Mouse (Mus musculus) lung, postnatal 0 days (tissue): ENCODE measurements at regions not wholly inside any gene's neighbourhood (a gene's known extent, or its start where the extent isn't known, plus 50 kb on each side); places are given as distances from the start of the nearest gene placed in this dataset.

Experiments
- ATAC-seq: fragments of 200-750 bp; cut with Nextera tagmentation; 2 replicates; pipeline ENCODE4 v1.8.0; 2017; ENCODE audit warnings: moderate library complexity
- DNase-seq: peaks from one replicate; pipeline ENCODE4 v3.0.0-alpha.2; 2016; ENCODE audit warnings: low spot score
- H3K27ac ChIP-seq: fragments of 300-500 bp; sonication (generic); 2 replicates; pipeline ENCODE4 v1.5.1; 2014; ENCODE audit warnings: antibody characterized with exemption, mild to moderate bottlenecking, low read length, mixed read lengths
- H3K27me3 ChIP-seq: fragments of 300-500 bp; sonication (generic); replicated peaks from 2 replicates; pipeline ENCODE4 v1.6.1; 2014; ENCODE audit warnings: low read length, mixed read lengths; ENCODE audit not compliant: insufficient read depth
- H3K36me3 ChIP-seq: fragments of 300-500 bp; sonication (generic); 2 replicates; pipeline ENCODE4 v1.6.1; 2014; ENCODE audit warnings: low read length, mixed read lengths; ENCODE audit not compliant: insufficient read depth
- H3K4me1 ChIP-seq: fragments of 300-500 bp; sonication (generic); 2 replicates; pipeline ENCODE4 v1.6.1; 2014; ENCODE audit warnings: antibody characterized with exemption, low read depth, low read length, mixed read lengths; ENCODE audit not compliant: insufficient read depth
- H3K4me2 ChIP-seq: fragments of 300-500 bp; sonication (generic); replicated peaks from 2 replicates; pipeline ENCODE4 v1.6.1; 2014; ENCODE audit warnings: low read depth, mild to moderate bottlenecking, low read length, moderate library complexity, mixed read lengths
- H3K4me3 ChIP-seq: fragments of 300-500 bp; sonication (generic); 2 replicates; pipeline ENCODE4 v1.5.1; 2014; ENCODE audit warnings: low read depth, low read length
- H3K9ac ChIP-seq: fragments of 300-500 bp; sonication (generic); replicated peaks from 2 replicates; pipeline ENCODE4 v1.6.1; 2014; ENCODE audit warnings: low read depth, mild to moderate bottlenecking
- H3K9me3 ChIP-seq: fragments of 300-500 bp; sonication (generic); 2 replicates; pipeline ENCODE4 v1.6.1; 2016; ENCODE audit warnings: low read length, mixed read lengths
- CTCF ChIP-seq: IDR thresholded peaks from 2 replicates; pipeline ENCODE4 v1.5.1; 2016; ENCODE audit warnings: antibody characterized with exemption, mild to moderate bottlenecking
- EP300 ChIP-seq: IDR thresholded peaks from 2 replicates; pipeline ENCODE4 v1.6.1; 2016; ENCODE audit warnings: antibody characterized with exemption, mild to moderate bottlenecking, control low read depth
- WGBS: fragments of 180-500 bp; shearing (Covaris S2); extraction: QIAGEN DNeasy Blood & Tissue Kit; methylation state at CpG from one replicate; pipeline ENCODE4 v1.1.7; 2014; 5-methylcytosine and 5-hydroxymethylcytosine counted together

- H3K4me3 ChIP-seq, result no peak overlapping the region
- no peak overlapping the region for H3K4me2 ChIP-seq
- no peak overlapping the region for H3K27ac ChIP-seq
- no peaks in the 10 kb centered on the region for H3K4me1 ChIP-seq
- no peaks in the 10 kb centered on the region for H3K36me3 ChIP-seq
- TF ChIP-seq EP300 (no peak), CTCF (no peak)
- no peak for DNase-seq
- no peak overlapping the region for H3K9ac ChIP-seq
- ATAC-seq, result no peak
- no peaks in the 10 kb centered on the region for H3K27me3 ChIP-seq
- no peaks in the 10 kb centered on the region for H3K9me3 ChIP-seq
- WGBS, result 64% methylated on average over 2 of the region's 2 CpGs
Measured at GRCm38 (mm10) chr4:9781318-9781717, 1093.0 kb upstream of the 2610301B20Rik start.

- no peak overlapping the region for H3K9ac ChIP-seq
- TF ChIP-seq EP300 (no peak), CTCF (no peak)
- ATAC-seq (no peak), DNase-seq (no peak)
- H3K36me3 ChIP-seq, result no peaks in the 10 kb centered on the region
- H3K9me3 ChIP-seq, result no peaks in the 10 kb centered on the region
- no peak overlapping the region for H3K27ac ChIP-seq
- 61% methylated on average over 5 of the region's 5 CpGs for WGBS
- no peaks in the 10 kb centered on the region for H3K27me3 ChIP-seq
- no peak overlapping the region for H3K4me2 ChIP-seq
- no peak overlapping the region for H3K4me3 ChIP-seq
- H3K4me1 ChIP-seq, result no peaks in the 10 kb centered on the region
Measured at GRCm38 (mm10) chr4:9787795-9788365, 1086.4 kb upstream of the 2610301B20Rik start.

- DNase-seq, result no peak
- TF ChIP-seq CTCF, result no peak
- TF ChIP-seq EP300, result no peak
- Histone ChIP-seq H3K4me1 (no peaks in the 10 kb centered on the region), H3K27ac (no peak overlapping the region), H3K4me2 (no peak overlapping the region), H3K9me3 (no peaks in the 10 kb centered on the region), H3K27me3 (no peaks in the 10 kb centered on the region), H3K36me3 (no peaks in the 10 kb centered on the region), H3K9ac (no peak overlapping the region), H3K4me3 (no peak overlapping the region)
- 78% methylated on average over 8 of the region's 8 CpGs for whole genome bisulfite sequencing
- ATAC-seq, result no peak
Measured at GRCm38 (mm10) chr4:9790478-9790877, 1083.8 kb upstream of the 2610301B20Rik start.
